Mouse (Mus musculus) adrenal gland, adult 18-20 months (tissue): ENCODE measurements around the gene Itgad. TPM values are rescaled to one million over a fixed set of nuclear protein-coding genes. Genes with fewer than 3 reads are reported as not detected.
A peak's percentile ranks its signal among the peaks of the same experiment; 100 is the strongest.

Experiments used
- DNase-seq, 2 experiments: peaks; one replicate each; pipeline ENCODE4 v3.0.0; 2021 to 2022; ENCODE audit warnings: low spot score in 2 of 2
- total RNA-seq, 2 experiments: library from RNA; stranded (reverse); gene quantifications; 1 replicate in 1 of 2; 2 replicates in 1 of 2; pipeline ENCODE4 v1.2.3; 2021

Itgad gene
- total RNA-seq, 2 experiments from 2014 or later, result 0.22 TPM; not detected in 1

DNA sequence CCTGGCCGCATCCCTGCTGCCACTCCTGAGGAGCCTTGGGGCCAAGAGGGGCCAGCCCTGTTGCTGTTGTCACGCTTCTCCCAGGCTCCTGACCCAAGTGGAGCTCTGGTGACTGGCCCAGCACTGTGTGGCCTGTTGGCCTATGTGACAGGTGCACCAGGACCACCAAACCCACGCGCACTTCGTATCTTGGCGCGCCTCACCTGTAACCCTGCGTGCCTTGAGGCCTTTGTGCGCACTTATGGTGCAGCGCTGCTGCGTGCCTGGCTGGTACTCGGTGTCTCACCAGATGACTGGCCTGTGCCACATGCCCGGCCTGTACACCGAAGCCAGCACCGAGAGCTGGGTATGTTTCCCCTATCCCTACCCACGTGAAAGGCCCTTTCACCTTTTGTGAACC, 88.2 kb downstream of the Itgad start:
- DNase-seq, result no peak

DNA sequence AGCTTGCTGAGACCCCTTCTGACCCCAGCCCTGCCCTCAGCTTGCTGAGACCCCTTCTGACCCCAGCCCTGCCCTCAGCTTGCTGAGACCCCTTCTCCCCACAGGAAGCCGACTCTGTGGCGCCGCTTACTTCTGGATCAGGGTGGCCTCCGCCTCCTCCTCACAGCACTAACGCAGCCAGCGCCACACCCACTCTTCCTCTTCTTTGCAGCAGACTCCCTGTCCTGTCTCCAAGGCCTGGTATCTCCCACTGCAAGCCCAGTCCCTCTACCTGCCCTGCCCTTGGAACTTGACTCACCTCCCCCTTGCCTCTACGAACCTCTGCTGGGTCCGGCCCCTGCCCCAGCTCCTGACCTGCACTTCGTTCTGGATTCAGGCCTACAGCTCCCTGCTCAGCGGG, 89.7 kb downstream of the Itgad start:
- DNase-seq, result no peak

DNA sequence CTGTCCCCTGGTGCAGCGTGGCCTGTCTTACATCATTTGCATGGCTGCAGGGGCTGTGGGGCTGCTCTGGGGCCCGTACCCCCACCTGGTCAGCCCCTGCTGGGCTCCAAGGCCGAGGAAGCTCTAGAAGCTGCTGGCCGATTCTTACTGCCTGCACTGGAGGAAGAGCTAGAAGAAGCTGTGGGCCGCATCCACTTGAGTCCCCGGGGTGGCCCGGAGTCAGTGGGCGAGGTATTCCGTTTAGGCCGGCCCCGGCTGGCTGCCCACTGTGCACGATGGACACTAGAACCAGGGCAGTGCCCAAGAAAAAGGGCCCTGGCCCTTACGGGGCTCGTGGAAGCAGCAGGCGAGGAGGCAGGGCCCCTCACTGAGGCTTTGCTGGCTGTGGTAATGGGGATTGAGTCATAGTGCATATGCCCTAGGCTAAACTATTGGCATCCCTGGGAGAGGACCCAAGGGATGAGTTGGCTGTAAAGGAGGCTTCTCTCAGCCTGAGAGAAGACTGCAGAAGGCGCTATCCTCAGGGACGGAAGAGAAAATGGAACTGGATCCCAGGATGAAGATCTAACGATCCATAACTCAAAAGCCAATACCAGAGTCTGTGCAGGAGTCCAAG, 90.3 kb downstream of the Itgad start:
- DNase-seq, result no peak

DNA sequence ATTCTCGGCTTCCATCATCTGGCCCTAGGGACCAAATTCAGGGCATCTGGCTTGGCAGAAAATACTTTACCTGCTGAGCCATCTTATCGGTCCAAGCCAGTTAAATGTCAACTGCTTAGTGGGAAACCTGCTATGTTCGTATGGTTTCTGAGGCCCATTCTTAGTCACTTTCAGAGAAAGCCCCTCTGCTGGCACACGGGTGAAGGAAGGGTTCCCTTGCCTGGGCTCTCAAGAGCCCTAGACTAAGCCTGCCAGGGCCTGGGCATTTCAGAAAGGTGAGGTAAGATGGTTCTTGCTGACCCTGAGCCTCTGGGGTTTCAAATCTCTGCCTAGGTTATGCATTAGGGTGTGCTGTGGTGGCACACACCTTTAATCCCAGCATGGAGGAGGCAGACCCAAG, 91.4 kb downstream of the Itgad start:
- no peak for DNase-seq

DNA sequence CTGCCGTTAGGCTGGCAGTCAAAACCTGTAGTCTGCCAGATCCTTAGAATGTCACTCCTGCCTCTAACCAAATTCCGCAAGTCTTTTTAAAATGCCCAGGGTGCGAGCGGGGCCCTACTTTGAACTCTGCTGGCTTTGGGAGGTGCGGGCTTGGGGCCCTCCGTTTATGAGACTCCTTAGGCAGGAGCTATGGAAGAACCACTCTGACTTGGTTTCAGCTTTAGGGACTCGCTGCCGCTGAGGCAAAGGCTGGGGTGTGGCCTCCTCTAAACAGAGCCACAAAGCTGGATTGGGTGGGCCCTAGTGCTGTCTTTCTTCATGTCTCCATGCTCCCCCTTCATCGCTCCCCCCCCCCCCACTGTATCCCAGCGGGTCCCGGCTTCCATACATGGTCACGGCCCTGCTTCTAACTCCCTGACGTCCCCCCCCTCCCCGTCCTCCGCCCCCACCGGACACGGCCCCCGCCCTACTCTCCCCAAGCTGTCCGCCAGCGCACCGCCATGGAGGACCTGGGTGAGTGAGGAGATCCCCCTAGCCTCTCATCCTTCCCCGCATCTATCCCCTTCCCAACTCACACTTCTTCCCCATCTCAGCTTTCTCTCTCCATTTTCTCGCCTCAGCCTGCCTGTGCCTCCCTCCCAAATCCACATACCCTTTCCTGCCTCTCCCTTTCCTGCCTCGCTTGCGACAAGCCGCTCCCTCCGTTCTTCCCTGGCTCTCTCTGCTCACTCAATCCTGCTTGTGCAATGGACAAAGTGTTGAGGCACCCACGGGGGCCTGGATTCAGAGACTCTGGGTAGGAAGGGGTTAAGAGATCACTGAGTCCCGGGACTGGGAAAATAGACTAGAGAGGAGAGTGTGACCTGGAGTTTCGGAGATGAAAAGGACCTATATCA, 92.6 kb downstream of the Itgad start, which contains the start of gene Tgfb1i1:
Tgfb1i1 (plus strand) TSS at position 317 of the 896 bp plus-strand sequence.
- DNase-seq, result peak; percentile 39 to 45

DNA sequence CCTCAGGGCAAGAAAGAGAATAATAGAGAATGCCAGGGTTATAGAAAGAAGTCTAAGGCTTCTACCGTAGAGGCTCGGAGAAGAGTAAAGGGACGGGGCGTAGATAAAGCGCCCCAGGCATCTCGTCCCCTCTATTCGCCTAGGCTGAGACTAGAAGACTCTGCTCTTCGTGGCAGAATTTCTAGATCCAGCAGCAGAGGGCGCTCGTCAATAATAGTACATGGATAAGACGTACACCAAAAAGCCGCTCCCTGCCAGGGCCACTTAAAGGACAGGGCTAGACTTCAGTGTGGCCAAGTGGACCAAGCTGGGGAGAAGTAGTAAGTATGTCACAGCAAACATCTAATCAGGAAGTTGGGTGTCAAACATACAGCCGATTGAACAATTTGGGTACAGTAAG, 93.3 kb downstream of the Itgad start:
- DNase-seq, result peak; percentile 74 to 83

DNA sequence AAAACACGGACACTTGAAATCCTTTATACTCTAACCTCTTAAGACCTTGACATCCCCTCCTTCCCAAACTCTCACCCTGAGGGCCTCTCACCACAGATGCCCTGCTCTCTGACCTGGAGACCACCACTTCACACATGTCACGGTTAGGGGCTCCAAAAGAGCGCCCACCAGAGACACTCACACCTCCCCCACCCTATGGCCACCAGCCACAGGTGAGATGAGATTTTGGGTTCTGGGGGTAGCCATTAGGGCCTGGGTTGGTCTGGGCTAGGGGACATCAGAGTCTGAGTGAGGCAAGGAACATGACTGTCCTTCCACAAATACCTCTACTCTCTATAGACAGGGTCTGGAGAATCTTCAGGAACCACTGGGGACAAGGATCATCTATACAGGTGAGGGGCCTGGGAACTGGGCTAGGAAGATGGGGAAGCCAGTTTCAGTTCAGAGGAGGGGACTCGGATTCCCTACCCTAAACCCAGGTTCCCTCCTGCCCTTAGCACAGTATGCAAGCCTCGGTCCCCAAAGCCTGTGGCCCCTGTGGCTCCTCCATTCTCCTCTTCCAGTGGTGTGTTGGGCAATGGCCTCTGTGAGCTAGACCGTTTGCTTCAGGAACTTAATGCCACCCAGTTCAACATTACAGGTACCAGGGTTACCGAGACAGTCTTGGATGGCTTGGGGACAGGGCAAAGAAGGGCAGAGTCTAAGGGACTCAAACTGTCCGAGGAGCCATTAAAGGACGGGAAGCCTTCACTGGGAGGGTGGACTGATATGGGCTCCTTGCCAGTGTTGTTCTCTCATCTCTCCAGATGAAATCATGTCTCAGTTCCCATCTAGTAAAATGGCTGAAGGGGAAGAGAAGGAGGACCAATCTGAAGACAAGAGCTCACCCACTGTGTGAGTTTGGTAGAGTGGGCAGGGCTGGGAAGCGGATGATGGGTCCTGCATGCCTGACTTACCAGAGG, 94.2 kb downstream of the Itgad start:
- no peak for DNase-seq

DNA sequence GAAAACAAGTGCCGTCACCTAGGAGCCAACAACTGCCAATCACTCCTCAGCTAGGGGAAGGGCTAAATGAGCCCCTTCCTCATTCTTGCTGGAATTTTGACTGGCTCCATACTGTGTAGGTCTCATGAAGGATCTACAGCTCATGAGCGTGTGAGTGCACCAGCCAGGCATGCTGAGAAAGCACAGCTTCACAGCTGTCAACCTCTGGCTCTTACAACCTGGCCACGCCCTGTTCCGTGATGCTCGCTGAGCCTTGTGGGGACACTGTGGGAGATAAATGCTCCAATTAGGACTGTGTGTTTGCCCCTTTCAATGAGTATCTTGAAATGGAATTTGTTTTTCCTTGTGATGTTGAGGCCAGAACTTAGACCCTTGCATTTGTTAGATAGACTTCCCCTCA, 95.8 kb downstream of the Itgad start:
- no peak for DNase-seq

DNA sequence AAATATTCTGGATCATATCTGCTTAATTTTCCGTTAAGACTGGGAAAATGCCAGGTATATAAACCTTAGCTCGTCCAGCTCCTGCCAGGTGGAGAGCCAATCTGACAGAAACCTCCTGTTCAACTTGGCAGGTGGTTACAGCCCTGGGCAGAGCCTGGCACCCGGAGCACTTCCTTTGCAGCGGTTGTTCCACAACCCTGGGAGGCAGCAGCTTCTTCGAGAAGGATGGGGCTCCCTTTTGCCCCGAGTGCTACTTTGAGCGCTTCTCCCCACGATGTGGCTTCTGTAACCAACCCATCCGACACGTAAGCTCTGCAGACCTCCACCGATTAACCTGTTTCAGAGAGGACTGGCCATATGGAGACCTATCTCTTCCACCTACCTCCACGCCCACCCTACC, 97.8 kb downstream of the Itgad start:
- no peak for DNase-seq

DNA sequence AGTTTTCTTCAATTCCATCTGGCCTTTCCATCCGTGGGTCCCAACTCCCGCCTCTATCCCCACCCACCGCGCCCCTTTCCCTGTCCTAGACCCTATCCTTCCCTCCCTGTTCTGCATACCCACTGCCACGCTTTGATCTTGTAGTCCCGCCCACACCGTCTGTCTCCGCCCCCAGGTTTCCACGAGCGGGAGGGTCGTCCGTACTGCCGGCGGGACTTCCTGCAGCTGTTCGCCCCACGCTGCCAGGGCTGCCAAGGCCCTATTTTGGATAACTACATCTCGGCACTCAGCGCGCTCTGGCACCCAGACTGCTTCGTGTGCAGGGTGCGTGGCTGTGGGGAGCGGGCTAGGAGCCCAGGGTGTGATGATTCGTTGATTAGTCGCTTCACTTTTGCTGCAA, 98.4 kb downstream of the Itgad start:
- DNase-seq, result no peak

DNA sequence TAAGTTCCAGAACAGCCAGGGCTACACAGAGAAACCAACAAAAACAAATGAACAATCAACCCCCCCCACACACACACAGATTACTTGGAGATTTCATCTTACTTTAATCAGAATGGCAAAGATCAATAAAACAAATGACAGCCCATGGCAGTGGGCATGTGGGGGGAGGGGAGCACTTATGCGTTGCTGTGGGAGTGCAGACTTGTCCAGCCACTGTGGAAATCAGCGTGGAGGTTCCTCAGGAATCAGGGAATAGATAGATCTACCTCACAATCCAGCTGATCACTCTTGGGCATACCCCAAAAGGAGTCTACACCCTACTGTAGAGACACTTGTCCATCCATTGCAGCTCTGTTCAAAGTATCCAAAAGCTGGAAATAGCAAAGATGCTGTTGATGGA, 100.8 kb downstream of the Itgad start:
- no peak for DNase-seq

DNA sequence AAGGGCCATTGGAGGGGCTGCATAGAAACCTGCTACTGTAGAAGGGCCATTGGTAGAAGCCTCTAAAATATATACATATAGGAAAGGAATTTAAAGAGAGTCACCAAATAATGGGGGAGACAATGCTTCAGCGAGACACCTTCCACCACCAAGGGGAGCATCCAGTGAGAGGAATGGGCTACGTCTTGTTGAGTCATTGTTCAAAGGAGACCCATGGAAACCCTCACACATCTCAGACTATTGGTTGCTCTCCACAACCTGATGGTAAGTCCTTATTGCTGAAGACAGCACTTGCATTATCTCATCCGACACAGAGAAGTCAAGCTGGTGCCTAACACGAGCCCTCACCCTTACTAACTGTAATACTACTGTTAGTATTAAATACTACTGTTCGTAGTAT, 101.6 kb downstream of the Itgad start:
- DNase-seq, result no peak

DNA sequence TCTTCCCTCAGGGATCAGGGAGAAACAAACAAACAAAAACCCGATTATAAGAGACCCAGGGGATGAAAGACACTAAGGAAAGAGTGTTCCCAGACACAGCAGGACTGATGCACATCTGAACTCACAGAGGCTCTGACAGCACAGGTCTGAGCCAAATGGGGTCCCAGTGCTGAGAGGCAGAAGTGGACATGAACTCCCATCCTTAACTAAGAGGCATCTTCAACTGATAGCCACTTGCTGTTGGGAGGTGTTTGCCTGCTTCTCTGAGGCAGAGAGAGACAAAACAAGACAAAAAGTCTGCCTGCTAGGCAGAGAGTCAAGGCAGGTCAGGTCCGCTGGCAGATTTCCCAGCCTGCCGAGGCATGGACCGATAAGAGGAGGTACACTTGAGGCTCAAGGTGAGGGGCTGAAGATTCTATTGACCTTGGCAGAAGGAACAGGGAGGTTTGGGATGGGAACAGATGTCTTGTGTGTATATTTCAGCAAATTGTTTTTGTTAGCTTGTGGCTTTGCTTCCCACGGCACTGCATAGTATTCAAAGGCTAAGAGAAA, 102.7 kb downstream of the Itgad start:
- DNase-seq, result no peak

DNA sequence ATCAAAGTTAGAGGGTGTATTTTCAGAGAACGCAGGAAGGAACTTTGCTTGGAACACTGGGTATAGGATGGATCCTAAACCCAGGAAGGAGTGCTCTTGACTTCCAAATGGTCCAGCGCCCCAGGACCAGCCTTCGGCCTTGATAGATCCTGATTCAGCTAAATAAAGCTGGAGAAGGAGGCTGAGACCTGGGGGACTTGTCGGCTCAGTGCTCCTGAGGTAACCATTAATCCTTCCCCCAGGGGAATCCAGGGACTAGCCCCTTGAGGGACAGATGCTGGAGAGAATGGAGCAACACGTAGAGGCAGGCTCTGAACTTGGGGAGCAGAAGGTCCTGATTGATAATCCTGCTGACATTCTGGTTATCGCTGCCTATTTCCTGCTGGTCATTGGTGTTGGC, 111.2 kb downstream of the Itgad start, which contains the start of gene Slc5a2:
Slc5a2 (plus strand) TSS at position 247 of the 400 bp plus-strand sequence.
- DNase-seq, result no peak

DNA sequence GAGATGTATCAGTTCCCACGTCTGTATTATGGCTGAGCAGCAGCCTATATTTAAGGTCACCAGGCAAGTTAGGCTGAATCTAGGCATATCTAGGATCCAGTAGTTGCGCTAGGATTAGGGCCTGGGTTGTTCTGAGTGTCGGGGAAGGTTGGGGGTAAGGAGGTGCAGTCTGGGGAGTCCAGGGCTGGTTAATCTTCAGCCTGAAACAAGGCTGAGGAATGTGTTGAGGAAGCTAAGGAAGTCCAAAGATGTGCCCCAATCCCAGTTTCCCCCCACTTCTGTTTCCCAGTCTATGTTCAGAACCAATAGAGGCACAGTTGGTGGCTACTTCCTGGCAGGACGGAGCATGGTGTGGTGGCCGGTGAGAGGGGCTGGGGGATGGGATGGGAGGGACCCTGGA, 111.9 kb downstream of the Itgad start:
- DNase-seq, result no peak

DNA sequence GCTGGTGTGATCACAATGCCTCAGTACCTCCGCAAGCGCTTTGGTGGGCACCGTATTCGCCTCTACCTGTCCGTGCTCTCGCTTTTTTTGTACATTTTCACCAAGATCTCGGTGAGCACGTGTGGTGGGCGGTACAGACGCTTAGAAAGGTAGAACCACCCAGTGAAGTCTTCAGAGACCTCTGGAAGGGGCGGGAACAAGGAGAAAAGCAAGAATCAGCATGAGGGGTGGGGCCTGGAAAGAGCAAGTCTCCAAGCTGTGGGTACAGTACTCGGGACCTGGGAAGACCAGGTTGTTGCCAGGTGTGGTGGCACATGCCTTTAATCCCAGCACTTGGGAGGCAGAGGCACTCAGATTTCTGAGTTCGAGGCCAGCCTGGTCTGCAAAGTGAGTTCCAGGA, 113.2 kb downstream of the Itgad start:
- DNase-seq, result no peak

DNA sequence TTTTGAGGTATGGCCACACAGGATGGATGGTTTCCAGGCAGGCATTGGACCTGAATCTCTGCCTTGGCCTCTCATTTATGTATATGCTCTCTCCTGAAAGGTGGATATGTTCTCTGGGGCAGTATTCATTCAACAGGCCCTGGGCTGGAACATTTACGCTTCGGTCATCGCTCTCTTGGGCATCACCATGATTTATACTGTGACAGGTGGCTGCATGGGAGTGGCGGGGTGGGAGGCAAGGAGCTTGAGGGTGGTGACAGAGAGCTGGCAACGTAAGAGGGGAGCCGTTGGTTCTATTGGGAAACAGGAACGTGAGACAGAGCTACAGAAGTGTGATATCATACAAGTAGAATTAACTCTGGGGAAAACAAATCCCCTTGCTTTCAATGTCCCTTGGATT, 113.6 kb downstream of the Itgad start:
- no peak for DNase-seq

DNA sequence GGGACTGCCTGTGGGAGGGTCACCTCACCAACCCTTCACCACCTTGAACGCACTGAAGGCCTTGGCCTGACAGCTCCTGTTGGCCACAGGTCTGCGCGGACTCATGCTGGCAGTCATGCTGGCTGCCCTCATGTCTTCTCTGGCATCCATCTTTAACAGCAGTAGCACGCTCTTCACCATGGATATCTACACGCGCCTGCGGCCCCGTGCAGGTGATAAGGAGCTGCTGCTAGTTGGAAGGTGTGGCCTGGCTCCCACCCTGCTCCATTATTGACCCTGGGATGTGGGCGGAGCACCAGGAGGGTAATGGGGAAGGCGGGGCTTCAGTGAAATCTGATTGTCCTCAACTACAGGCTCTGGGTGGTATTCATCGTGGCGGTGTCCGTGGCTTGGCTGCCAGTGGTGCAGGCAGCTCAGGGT, 116.3 kb downstream of the Itgad start:
- DNase-seq, result no peak

DNA sequence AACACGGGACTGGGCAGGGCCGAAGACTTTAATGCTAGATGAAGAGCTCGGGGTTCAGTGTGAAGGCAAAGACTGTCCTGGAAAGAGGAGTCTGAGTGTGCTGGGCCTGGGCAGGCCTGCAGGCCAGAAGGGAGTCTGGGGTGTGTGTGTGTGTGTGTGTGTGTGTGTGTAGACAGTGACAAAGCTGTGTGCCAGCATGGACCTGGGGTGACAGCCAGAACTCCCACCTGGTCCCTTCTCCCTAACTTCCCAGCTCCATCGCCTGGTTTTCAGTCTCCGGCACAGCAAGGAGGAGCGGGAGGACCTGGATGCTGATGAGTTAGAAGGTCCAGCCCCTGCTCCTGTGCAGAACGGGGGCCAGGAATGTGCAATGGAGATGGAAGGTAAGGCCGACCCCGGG, 117.3 kb downstream of the Itgad start:
- no peak for DNase-seq
